Mouse (Mus musculus) ES-Bruce4 (cell line): ENCODE data around the gene Eef1akmt4. TPM values are rescaled to one million over a fixed set of nuclear protein-coding genes. Genes with fewer than 3 reads are reported as not detected.
A peak's percentile ranks its signal among the peaks of the same experiment; 100 is the strongest.

Experiments used
- H3K27ac ChIP-seq: 2 replicates; pipeline ENCODE4 v1.5.1; 2012; ENCODE audit warnings: low read length, inconsistent platforms; ENCODE audit not compliant: insufficient read depth
- H3K27me3 ChIP-seq: 2 replicates; pipeline ENCODE4 v1.6.1; 2012; ENCODE audit warnings: mild to moderate bottlenecking, low read length, inconsistent platforms; ENCODE audit not compliant: control insufficient read depth, poor library complexity, insufficient read depth, severe bottlenecking
- H3K36me3 ChIP-seq: 2 replicates; pipeline ENCODE4 v1.6.1; 2012; ENCODE audit warnings: inconsistent platforms, mild to moderate bottlenecking, low read length, moderate library complexity; ENCODE audit not compliant: control insufficient read depth, poor library complexity, insufficient read depth, severe bottlenecking
- H3K4me1 ChIP-seq: one replicate; pipeline ENCODE4 v1.8.1; 2011; ENCODE audit warnings: low read length; ENCODE audit not compliant: control insufficient read depth, insufficient read depth
- H3K4me3 ChIP-seq: 2 replicates; pipeline ENCODE4 v1.5.1; 2011; ENCODE audit warnings: low read depth, mild to moderate bottlenecking, low read length
- H3K9ac ChIP-seq: 2 replicates; pipeline ENCODE4 v1.6.1; 2012; ENCODE audit warnings: low read depth, mild to moderate bottlenecking, inconsistent platforms; ENCODE audit not compliant: poor library complexity, severe bottlenecking
- H3K9me3 ChIP-seq: replicated peaks from 2 replicates; pipeline ENCODE4 v1.6.1; 2012; ENCODE audit warnings: mild to moderate bottlenecking, low read length, inconsistent platforms; ENCODE audit not compliant: control insufficient read depth, poor library complexity, insufficient read depth, severe bottlenecking
- CTCF ChIP-seq: IDR thresholded peaks from one replicate; pipeline ENCODE4 v1.8.1; 2011; ENCODE audit warnings: low read depth, low read length
- EP300 ChIP-seq: IDR thresholded peaks from 2 replicates; pipeline ENCODE4 v1.6.1; 2011; ENCODE audit warnings: low read depth, low read length; ENCODE audit not compliant: insufficient read depth
- POLR2A ChIP-seq: IDR thresholded peaks from one replicate; pipeline ENCODE4 v1.8.1; 2011; ENCODE audit warnings: low read length; ENCODE audit not compliant: insufficient read depth
- polyA plus RNA-seq: library from polyadenylated mRNA; stranded (reverse); fragments of >200 nt; gene quantifications from 2 replicates; pipeline ENCODE4 v1.2.4, GENCODE M21; 2011; ENCODE audit warnings: low read depth; ENCODE audit not compliant: missing spikeins, insufficient read depth, insufficient read length

The Eef1akmt4 gene
- polyA plus RNA-seq, 1 experiment, result 10.8 TPM

DNA sequence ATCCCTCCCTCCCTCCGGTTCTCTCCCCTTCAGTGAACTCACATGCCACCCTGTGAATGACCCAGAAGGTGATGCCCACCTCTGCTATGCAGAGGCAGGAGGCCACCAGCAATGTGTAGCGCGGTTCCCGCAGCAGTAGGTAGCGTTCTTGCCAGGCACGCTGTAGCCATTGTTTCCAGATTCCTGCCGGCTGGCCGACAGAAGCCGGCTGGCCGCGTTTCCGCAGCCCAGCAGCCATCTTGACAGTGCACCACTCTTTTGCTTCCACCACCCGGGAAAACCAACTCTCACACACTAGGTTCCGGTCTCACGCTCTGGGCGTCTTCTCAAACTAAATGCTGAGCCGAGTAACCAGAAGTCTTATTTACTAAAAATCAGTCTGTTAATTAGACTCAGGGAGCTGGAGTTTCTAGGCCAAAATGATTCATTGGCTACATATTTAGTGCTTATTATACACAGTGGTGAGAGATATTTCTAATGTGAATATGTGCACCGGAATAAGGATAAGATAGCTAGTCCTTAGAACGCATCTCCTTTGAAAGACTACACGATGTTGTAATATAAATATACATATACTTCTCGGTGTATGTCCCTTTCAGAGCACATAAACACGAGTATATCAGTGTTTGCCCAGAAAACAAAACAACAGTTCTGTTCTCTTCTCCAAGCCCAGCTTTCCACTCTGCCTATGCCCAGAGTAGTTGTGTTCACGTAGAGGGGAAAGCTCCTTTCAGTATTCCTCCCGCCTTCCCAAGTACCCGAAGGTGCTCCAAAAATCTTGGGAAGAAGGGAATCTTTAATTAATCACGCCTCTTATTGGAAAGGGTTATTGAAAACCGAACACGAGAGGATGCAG lies 664 bp upstream of the Eef1akmt4 start:
- TF ChIP-seq CTCF, result no peak
- TF ChIP-seq POLR2A, result peak; percentile 86

DNA sequence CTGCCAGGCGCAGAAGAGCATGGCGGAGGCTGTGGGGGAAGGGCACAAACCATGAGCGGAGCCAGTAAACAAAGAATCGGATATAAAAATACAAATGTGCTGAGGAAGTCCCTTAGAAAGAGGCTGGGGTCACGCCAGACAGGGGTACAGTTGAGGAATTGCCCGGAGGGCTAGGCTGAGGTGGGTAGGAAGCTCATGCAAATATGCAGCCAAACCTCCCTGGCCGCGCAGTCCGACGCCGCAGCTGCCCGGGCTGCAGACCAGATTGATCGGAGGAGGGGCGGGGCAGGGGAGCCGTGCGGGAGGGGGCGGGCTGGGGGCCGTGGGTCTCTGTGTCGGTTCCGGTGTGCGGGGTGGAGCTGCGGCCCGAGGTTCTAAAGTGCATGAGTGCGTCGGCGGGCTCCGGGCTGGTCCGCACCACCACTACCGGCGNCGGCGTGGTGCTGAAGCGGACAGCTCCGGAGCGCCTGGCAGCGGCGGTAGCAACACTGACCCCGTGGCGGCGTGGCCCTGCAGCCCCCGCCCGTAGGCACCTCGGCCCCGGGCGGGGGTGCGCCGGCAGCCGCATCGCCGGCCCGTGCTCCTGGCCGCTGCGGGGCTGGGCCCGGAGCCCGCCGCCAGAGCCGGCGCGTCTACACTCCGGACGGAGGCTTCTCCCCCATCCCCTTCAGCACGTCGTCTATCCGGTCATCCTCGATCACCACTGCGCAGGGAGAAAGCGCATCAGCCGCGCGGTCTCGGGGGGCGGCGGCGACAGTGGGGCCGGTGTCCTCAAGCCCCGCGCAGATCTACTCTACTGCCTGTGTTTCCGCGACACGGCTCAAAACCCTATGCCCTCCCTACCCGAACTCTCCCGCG lies 8.4 kb downstream of the Eef1akmt4 start:
- H3K9ac ChIP-seq, result peak overlapping the region; percentile 94; the same call in 1 of the 2 replicates
- H3K4me3 ChIP-seq, result peak overlapping the region; percentile 55
- no peaks in the 10 kb centered on the region for H3K36me3 ChIP-seq
- H3K27me3 ChIP-seq, result no peaks in the 10 kb centered on the region
- no peaks in the 10 kb centered on the region for H3K9me3 ChIP-seq
- TF ChIP-seq EP300, result no peak
- TF ChIP-seq CTCF, result no peak
- TF ChIP-seq POLR2A, result no peak
- H3K27ac ChIP-seq, result no peak overlapping the region
- no peaks in the 10 kb centered on the region for H3K4me1 ChIP-seq

More for the DNA sequence above, 664 bp upstream of the Eef1akmt4 start:
- Histone ChIP-seq H3K4me1 (no peaks in the 10 kb centered on the region), H3K27ac (peak overlapping the region; percentile 54), H3K9me3 (no peaks in the 10 kb centered on the region), H3K4me3 (peak overlapping the region; percentile 98), H3K27me3 (no peaks in the 10 kb centered on the region), H3K36me3 (peaks cover 21% of the 10 kb centered on the region), H3K9ac (peak overlapping the region; percentile 80)

DNA sequence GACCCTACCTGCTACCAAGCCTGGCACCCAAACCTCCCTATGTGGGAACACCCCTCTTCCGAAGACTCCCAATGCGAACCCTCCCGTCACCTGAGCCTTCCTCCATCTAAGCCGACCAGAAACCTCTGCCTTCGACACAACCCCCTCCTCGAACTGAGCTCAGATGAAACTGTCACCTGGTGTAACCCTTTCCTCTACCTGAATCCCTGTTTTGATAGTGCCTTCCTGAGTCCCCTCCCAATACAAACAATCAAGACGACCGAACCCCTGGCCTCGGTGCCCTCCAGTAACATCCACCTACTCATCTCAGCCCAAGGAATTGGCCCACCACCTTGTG lies 9.0 kb downstream of the Eef1akmt4 start:
- H3K9me3 ChIP-seq, result no peaks in the 10 kb centered on the region
- H3K4me3 ChIP-seq, result peak overlapping the region; percentile 55
- no peaks in the 10 kb centered on the region for H3K4me1 ChIP-seq
- no peaks in the 10 kb centered on the region for H3K27me3 ChIP-seq
- peak overlapping the region; percentile 94; the same call in 1 of the 2 replicates for H3K9ac ChIP-seq
- no peak overlapping the region for H3K27ac ChIP-seq
- TF ChIP-seq CTCF (no peak), POLR2A (no peak), EP300 (no peak)
- no peaks in the 10 kb centered on the region for H3K36me3 ChIP-seq

DNA sequence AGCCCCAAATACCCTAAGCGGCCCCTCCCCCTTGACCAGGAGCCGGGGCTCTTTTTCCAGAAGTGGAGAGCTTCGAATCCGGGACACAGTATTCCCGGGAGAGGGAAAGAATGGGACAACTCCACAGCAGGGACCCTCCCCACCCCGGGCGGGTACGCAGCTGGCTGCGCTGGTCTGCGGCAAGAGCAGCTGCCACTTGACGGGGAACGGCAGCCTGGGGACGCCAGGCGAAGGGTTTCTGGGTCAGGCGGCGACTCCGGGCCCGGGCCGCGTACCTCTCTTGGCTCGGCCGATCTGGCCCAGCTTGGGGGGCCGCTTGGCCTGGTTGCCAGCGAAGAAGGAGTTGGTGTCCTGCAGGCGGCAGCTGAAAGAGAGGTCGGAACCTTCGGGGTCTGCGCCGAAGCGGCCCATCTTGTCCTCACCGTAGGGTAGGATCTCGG lies 9.4 kb downstream of the Eef1akmt4 start:
- Histone ChIP-seq H3K4me1 (no peaks in the 10 kb centered on the region), H3K36me3 (no peaks in the 10 kb centered on the region), H3K27me3 (no peaks in the 10 kb centered on the region), H3K9me3 (no peaks in the 10 kb centered on the region), H3K27ac (no peak overlapping the region), H3K9ac (peak overlapping the region; percentile 94), H3K4me3 (peak overlapping the region; percentile 55)
- TF ChIP-seq POLR2A, result no peak

DNA sequence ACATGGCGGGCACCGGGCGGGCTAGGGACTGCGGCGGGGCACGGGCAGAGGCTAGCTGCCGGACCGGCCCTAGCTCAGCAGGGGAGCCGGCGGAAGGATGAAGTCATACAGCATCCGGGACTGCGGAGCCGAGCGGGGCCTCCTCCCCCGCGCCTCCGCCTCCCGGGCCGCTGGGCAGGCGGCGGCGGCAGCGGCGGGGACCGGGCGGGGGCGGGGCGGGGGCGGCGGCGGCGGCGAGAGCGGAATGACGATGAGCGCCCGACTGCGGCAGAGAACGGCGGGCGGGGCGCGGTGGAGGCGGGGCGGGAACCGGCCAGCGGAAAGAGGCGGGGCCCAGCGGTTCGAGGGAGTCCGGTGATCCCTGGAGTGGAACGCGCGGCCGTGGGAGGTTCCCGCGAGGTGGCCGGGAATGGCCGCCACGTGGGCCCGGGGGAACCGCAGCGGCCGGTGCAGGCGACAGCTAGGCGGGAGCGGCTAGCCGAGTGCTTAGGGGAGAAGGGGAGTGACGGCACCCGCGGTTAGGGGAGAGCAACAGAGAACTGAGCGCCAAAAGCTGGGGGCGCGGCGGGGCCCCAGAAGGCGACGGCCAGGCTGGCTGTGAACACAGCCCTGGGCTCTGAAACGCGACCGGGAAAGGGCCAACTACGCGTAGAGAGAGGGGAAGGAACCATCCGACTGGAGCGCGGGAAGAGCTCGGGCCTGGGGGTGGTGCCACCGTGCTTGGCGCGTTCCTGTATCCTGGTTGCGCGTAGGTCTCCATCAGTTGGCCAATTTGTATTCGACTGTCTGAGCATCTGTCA lies 10.0 kb downstream of the Eef1akmt4 start, which contains the start of gene Camk2n2:
Camk2n2 (minus strand) TSS at position 97 of the 800 bp plus-strand sequence.
- H3K36me3 ChIP-seq, result no peaks in the 10 kb centered on the region
- no peaks in the 10 kb centered on the region for H3K27me3 ChIP-seq
- H3K9me3 ChIP-seq, result no peaks in the 10 kb centered on the region
- peak within 1 kb of the TSS; percentile 94 for H3K9ac ChIP-seq
- H3K4me3 ChIP-seq, result peak within 1 kb of the TSS; percentile 70
- no peak within 1 kb of the TSS for H3K27ac ChIP-seq
- no peaks in the 10 kb centered on the region for H3K4me1 ChIP-seq
- TF ChIP-seq CTCF (no peak), POLR2A (no peak), EP300 (no peak)
